Mouse (Mus musculus) hindbrain, embryonic 11.5 days (tissue): ENCODE results near the gene Lyst. TPM values are rescaled to one million over a fixed set of nuclear protein-coding genes. Genes with fewer than 3 reads are reported as not detected.

Source experiments
- ATAC-seq: fragments of 200-750 bp; cut with Nextera tagmentation; 2 replicates; pipeline ENCODE4 v1.8.0; 2017; ENCODE audit warnings: mild to moderate bottlenecking, moderate TSS enrichment, moderate library complexity; ENCODE audit not compliant: low FRiP score
- DNase-seq: peaks from one replicate; pipeline ENCODE4 v3.0.0-alpha.2; 2015; ENCODE audit warnings: low spot score
- H3K27ac ChIP-seq: fragments of 300-500 bp; sonication (generic); 2 replicates; pipeline ENCODE4 v1.5.1; 2014; ENCODE audit warnings: mild to moderate bottlenecking, low read depth, low read length
- H3K27me3 ChIP-seq: fragments of 300-500 bp; sonication (generic); 2 replicates; pipeline ENCODE4 v1.6.1; 2014; ENCODE audit warnings: mild to moderate bottlenecking, low read length, moderate library complexity, mixed read lengths; ENCODE audit not compliant: control insufficient read depth, insufficient read depth
- H3K36me3 ChIP-seq: fragments of 300-500 bp; sonication (generic); 2 replicates; pipeline ENCODE4 v1.6.1; 2014; ENCODE audit warnings: mild to moderate bottlenecking, low read length, moderate library complexity, mixed read lengths; ENCODE audit not compliant: control insufficient read depth, insufficient read depth
- H3K4me1 ChIP-seq: fragments of 300-500 bp; sonication (generic); replicated peaks from 2 replicates; pipeline ENCODE4 v1.6.1; 2014; ENCODE audit warnings: low read length, mixed read lengths; ENCODE audit not compliant: control insufficient read depth, insufficient read depth
- H3K4me2 ChIP-seq: fragments of 300-500 bp; sonication (generic); replicated peaks from 2 replicates; pipeline ENCODE4 v1.6.1; 2014; ENCODE audit warnings: mild to moderate bottlenecking, low read depth, low read length
- H3K4me3 ChIP-seq: fragments of 300-500 bp; sonication (generic); 2 replicates; pipeline ENCODE4 v1.5.1; 2014; ENCODE audit warnings: low read depth, low read length
- H3K9ac ChIP-seq: fragments of 300-500 bp; sonication (generic); 2 replicates; pipeline ENCODE4 v1.6.1; 2014; ENCODE audit warnings: low read depth, low read length
- H3K9me3 ChIP-seq: fragments of 300-500 bp; sonication (generic); 2 replicates; pipeline ENCODE4 v1.6.1; 2016; ENCODE audit warnings: low read length; ENCODE audit not compliant: control insufficient read depth
- WGBS: fragments of 180-500 bp; shearing (Covaris S2); extraction: QIAGEN DNeasy Blood & Tissue Kit; methylation state at CpG from one replicate; pipeline ENCODE4 v1.1.7; 2014; 5-methylcytosine and 5-hydroxymethylcytosine counted together
- polyA plus RNA-seq: library from polyadenylated mRNA; unstranded; fragments of >200 nt; fragmentation: Nextera tagmentation; extraction: Ambion mirVana; gene quantifications from 2 replicates; pipeline ENCODE4 v1.2.1, GENCODE M21; 2014

Gene Lyst
- polyA plus RNA-seq, 1 experiment from 2014 or later: 4.7 TPM

- Histone ChIP-seq H3K27ac (no peak overlapping the region), H3K9me3 (no peaks in the 10 kb centered on the region), H3K4me3 (no peak overlapping the region), H3K36me3 (no peaks in the 10 kb centered on the region), H3K9ac (no peak overlapping the region), H3K4me2 (no peak overlapping the region), H3K4me1 (no peaks in the 10 kb centered on the region), H3K27me3 (no peaks in the 10 kb centered on the region)
- DNase-seq (no peak), ATAC-seq (no peak)
- WGBS: 80% methylated on average over 2 of the region's 2 CpGs
Measured at GRCm38 (mm10) chr13:13583473-13583872, 6.7 kb upstream of the Lyst start.

- Histone ChIP-seq H3K4me2 (no peak overlapping the region), H3K4me1 (no peaks in the 10 kb centered on the region), H3K27me3 (no peaks in the 10 kb centered on the region), H3K27ac (no peak overlapping the region), H3K9me3 (no peaks in the 10 kb centered on the region), H3K9ac (no peak overlapping the region), H3K36me3 (no peaks in the 10 kb centered on the region), H3K4me3 (no peak overlapping the region)
- no peak for ATAC-seq
- WGBS: 81% methylated on average over 1 of the region's 1 CpGs
- DNase-seq: no peak
Measured at GRCm38 (mm10) chr13:13587653-13588184, 2.5 kb upstream of the Lyst start.

DNA sequence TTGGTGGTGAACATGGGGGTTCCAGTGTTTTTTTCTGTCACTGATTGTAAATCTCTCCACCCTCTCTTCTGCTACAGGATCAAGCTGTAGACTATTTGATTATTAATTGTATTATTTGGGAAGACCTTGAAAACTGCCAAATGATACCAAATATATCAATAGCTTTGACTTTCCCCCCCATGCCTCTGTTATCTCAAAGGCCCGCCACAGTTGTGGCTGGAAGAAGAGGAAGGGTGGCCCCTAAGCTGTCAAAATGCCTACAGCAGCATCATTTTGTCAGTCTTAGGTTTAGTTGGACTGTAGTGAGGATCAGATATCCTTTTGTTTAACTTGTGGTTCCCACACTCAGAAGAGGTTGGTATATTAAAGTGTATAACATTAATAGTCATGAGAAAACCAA, 1.7 kb upstream of the Lyst start:
- H3K4me2 ChIP-seq: no peak overlapping the region
- ATAC-seq: no peak
- no peaks in the 10 kb centered on the region for H3K27me3 ChIP-seq
- WGBS: 96% methylated on average over 1 of the region's 1 CpGs
- no peak overlapping the region for H3K27ac ChIP-seq
- no peak overlapping the region for H3K9ac ChIP-seq
- H3K4me1 ChIP-seq: no peaks in the 10 kb centered on the region
- H3K36me3 ChIP-seq: no peaks in the 10 kb centered on the region
- DNase-seq: no peak
- no peaks in the 10 kb centered on the region for H3K9me3 ChIP-seq
- H3K4me3 ChIP-seq: no peak overlapping the region

GRCm38 (mm10) chr13:13589032-13589431, 1.2 kb upstream of the Lyst start:
- 93% methylated on average over 2 of the region's 2 CpGs for whole genome bisulfite sequencing
- Histone ChIP-seq H3K4me2 (no peak overlapping the region), H3K4me3 (no peak overlapping the region), H3K27me3 (no peaks in the 10 kb centered on the region), H3K9me3 (no peaks in the 10 kb centered on the region), H3K9ac (no peak overlapping the region), H3K4me1 (no peaks in the 10 kb centered on the region), H3K36me3 (no peaks in the 10 kb centered on the region), H3K27ac (no peak overlapping the region)
- DNase-seq: no peak
- ATAC-seq: no peak

DNA sequence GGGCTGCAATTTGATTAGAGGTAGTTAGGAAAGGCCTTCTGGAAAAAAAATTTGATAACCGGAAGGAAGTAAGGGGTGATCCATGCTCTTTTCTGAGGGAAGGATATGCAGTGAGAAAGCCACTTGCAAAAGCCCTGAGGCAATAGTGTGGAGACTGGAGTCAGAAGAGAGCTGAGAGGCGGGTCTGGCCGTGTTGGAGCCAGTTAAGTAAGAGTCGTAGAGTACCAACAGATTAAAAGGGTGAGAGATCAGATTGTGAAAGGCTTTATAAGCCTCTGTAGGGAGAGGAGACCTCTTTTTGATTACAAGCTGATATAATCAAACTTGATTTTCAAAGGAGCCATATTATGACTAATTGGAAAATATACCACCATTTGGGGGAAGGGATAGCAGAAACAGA, 1.7 kb downstream of the Lyst start:
- Histone ChIP-seq H3K9me3 (no peaks in the 10 kb centered on the region), H3K27me3 (no peaks in the 10 kb centered on the region), H3K36me3 (no peaks in the 10 kb centered on the region), H3K4me2 (no peak overlapping the region), H3K9ac (no peak overlapping the region), H3K4me3 (no peak overlapping the region), H3K27ac (no peak overlapping the region), H3K4me1 (no peaks in the 10 kb centered on the region)
- 69% methylated on average over 4 of the region's 4 CpGs for WGBS
- DNase-seq (no peak), ATAC-seq (no peak)

DNA sequence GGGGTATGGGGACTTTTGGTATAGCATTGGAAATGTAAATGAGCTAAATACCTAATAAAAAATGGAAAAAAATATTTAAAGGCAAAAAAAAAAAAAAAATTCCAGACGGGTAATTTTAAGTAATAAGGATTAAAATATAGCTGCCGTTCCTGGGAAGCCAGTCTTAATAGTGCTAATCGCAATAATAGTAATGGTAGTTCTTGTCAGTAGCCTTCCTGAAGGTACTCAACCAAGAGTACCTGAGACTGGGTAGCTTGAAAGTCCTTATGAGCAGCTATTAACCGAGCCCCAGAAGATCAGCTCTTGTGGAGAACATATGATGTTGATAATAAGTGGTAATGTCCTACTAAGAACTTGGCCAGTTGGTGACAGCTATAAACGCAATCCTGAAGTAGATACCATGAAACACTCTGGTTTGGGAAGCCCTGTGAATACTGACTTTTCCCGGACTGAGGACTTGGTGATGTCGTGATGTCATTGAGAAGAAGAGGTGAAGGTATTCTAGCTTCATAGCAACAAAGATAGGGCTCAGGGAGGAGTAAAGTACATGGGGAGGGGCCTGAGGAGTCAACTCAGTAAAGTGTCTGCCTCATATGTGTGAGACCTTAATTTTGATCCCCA, 6.3 kb downstream of the Lyst start:
- no peak overlapping the region for H3K4me3 ChIP-seq
- DNase-seq: no peak
- no peaks in the 10 kb centered on the region for H3K36me3 ChIP-seq
- WGBS: 93% methylated on average over 7 of the region's 7 CpGs
- ATAC-seq: no peak
- no peak overlapping the region for H3K9ac ChIP-seq
- H3K27me3 ChIP-seq: no peaks in the 10 kb centered on the region
- H3K27ac ChIP-seq: no peak overlapping the region
- no peaks in the 10 kb centered on the region for H3K4me1 ChIP-seq
- no peaks in the 10 kb centered on the region for H3K9me3 ChIP-seq
- H3K4me2 ChIP-seq: no peak overlapping the region

DNA sequence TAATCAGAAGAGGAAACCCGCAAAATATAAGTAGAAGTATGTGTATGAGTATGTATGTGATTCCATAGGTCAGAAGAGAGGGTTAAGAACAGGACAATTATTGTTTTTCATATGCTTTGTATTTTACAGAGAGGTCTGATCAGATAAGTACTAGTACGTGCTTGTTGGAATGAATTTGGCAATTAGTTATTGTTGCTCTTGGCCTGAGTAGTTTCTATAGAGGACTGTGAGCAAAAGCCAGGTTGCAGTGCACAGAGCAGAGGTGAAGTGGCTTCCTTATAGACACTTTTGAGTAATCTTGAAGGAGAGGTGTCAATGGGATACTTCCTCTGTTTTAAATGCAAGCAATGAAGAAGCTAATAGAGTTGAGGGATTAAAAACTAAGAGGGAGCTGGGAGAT, 7.7 kb downstream of the Lyst start:
- no peak overlapping the region for H3K4me3 ChIP-seq
- H3K4me1 ChIP-seq: no peaks in the 10 kb centered on the region
- no peaks in the 10 kb centered on the region for H3K9me3 ChIP-seq
- ATAC-seq (no peak), DNase-seq (no peak)
- H3K9ac ChIP-seq: no peak overlapping the region
- 86% methylated on average over 2 of the region's 2 CpGs for WGBS
- H3K27me3 ChIP-seq: no peaks in the 10 kb centered on the region
- H3K4me2 ChIP-seq: no peak overlapping the region
- no peak overlapping the region for H3K27ac ChIP-seq
- no peaks in the 10 kb centered on the region for H3K36me3 ChIP-seq

- DNase-seq (no peak), ATAC-seq (no peak)
- Histone ChIP-seq H3K4me2 (no peak overlapping the region), H3K9ac (no peak overlapping the region), H3K4me1 (no peaks in the 10 kb centered on the region), H3K36me3 (no peaks in the 10 kb centered on the region), H3K27me3 (no peaks in the 10 kb centered on the region), H3K27ac (no peak overlapping the region), H3K9me3 (no peaks in the 10 kb centered on the region), H3K4me3 (no peak overlapping the region)
- WGBS: 91% methylated on average over 2 of the region's 2 CpGs
Measured at GRCm38 (mm10) chr13:13601407-13601806, 11.2 kb downstream of the Lyst start.

DNA sequence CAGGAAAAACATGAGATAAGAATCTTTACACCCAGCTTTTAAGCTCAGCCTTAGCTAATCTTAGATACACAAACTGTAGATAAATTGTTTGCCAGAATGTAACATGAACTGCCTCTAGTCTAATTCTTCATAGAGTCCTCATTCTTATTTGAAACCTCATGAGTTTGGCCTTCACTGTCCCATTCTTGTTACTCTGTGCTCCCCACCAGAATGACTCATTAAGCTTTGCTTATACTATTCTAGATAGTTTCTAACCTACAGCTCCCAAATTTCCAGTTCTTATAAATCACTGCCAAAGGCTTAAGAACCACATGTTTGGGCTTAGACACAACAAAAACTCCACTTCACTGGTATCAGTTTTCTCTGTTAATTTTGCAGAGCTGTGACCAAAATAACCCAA, 16.0 kb downstream of the Lyst start:
- ATAC-seq (no peak), DNase-seq (no peak)
- H3K9me3 ChIP-seq: no peaks in the 10 kb centered on the region
- no peak overlapping the region for H3K4me2 ChIP-seq
- H3K9ac ChIP-seq: no peak overlapping the region
- no peak overlapping the region for H3K4me3 ChIP-seq
- no peak overlapping the region for H3K27ac ChIP-seq
- H3K27me3 ChIP-seq: no peaks in the 10 kb centered on the region
- no peaks in the 10 kb centered on the region for H3K4me1 ChIP-seq
- H3K36me3 ChIP-seq: no peaks in the 10 kb centered on the region
